Mouse (Mus musculus): ENCODE data around the gene Tmem211.

GRCm38 (mm10) chr5:113214041-113214440, 12.7 kb upstream of the Tmem211 start:
- TF ChIP-seq NANOG (IDR thresholded peaks at IDR 0.05; ENCODE audit: borderline replicate concordance, low read length) = no peak
- TF ChIP-seq CTCF (conservative IDR thresholded peaks at IDR 0.05; ENCODE audit: low read length) = no peak

Data from E14TG2a.4 (cell line).